Mouse (Mus musculus): ENCODE results near the gene Pygo2. TPM values are rescaled to one million over a fixed set of nuclear protein-coding genes. Genes with fewer than 3 reads are reported as not detected.
A peak's percentile ranks its signal among the peaks of the same experiment; 100 is the strongest.

Gene Pygo2
- total RNA-seq, 2 experiments from 2014 or later, result 7.8 to 11.6 TPM

GRCm38 (mm10) chr3:89391663-89392511 lies 38.1 kb upstream of the Pygo2 start:
- DNase-seq (ENCODE audit: low spot score), result peak; percentile 81

GRCm38 (mm10) chr3:89392871-89393311 lies 37.1 kb upstream of the Pygo2 start:
- DNase-seq (ENCODE audit: low spot score), result no peak

GRCm38 (mm10) chr3:89393605-89394004 lies 36.4 kb upstream of the Pygo2 start:
- peak; percentile 100 for DNase-seq (ENCODE audit: low spot score)

- DNase-seq (ENCODE audit: low spot score), result peak; percentile 83
Measured at GRCm38 (mm10) chr3:89394006-89394893, 35.8 kb upstream of the Pygo2 start, which contains the start of gene Zbtb7b. TSS of gene Zbtb7b (minus strand) at chr3:89394776.

- DNase-seq (ENCODE audit: low spot score), result peak; percentile 88
Measured at GRCm38 (mm10) chr3:89394894-89395256, 35.1 kb upstream of the Pygo2 start.

GRCm38 (mm10) chr3:89395419-89395805 lies 34.6 kb upstream of the Pygo2 start:
- no peak for DNase-seq (ENCODE audit: low spot score)

GRCm38 (mm10) chr3:89395806-89396653 lies 34.0 kb upstream of the Pygo2 start:
- peak; percentile 78 for DNase-seq (ENCODE audit: low spot score)

- no peak for DNase-seq (ENCODE audit: low spot score)
Measured at GRCm38 (mm10) chr3:89396654-89397005, 33.4 kb upstream of the Pygo2 start.

- DNase-seq (ENCODE audit: low spot score), result no peak
Measured at GRCm38 (mm10) chr3:89401329-89401728, 28.7 kb upstream of the Pygo2 start.

- no peak for DNase-seq (ENCODE audit: low spot score)
Measured at GRCm38 (mm10) chr3:89402693-89403092, 27.3 kb upstream of the Pygo2 start, which contains the start of gene Lenep. TSS of gene Lenep (minus strand) at chr3:89402793.

- DNase-seq (ENCODE audit: low spot score), result peak; percentile 44
Measured at GRCm38 (mm10) chr3:89406887-89407286, 23.1 kb upstream of the Pygo2 start.

- DNase-seq (ENCODE audit: low spot score), result no peak
Measured at GRCm38 (mm10) chr3:89408448-89408847, 21.6 kb upstream of the Pygo2 start.

GRCm38 (mm10) chr3:89409701-89410100 lies 20.3 kb upstream of the Pygo2 start:
- no peak for DNase-seq (ENCODE audit: low spot score)

GRCm38 (mm10) chr3:89410864-89411263 lies 19.1 kb upstream of the Pygo2 start:
- no peak for DNase-seq (ENCODE audit: low spot score)

GRCm38 (mm10) chr3:89411490-89412393 lies 18.3 kb upstream of the Pygo2 start, which contains the start of gene Flad1:
TSS of gene Flad1 (minus strand) at chr3:89411870.
- peak; percentile 100 for DNase-seq (ENCODE audit: low spot score)

GRCm38 (mm10) chr3:89416158-89416557 lies 13.9 kb upstream of the Pygo2 start:
- no peak for DNase-seq (ENCODE audit: low spot score)

GRCm38 (mm10) chr3:89417131-89417530 lies 12.9 kb upstream of the Pygo2 start:
- no peak for DNase-seq (ENCODE audit: low spot score)

GRCm38 (mm10) chr3:89417840-89418169 lies 12.2 kb upstream of the Pygo2 start:
- DNase-seq (ENCODE audit: low spot score), result no peak

- DNase-seq (ENCODE audit: low spot score), result peak; percentile 98
Measured at GRCm38 (mm10) chr3:89418170-89418860, 11.7 kb upstream of the Pygo2 start, which contains the start of the genes Cks1b and Shc1. TSS of gene Cks1b (minus strand) at chr3:89418383. TSS of gene Shc1 (plus strand) at chr3:89418443.
